Mouse (Mus musculus) hindbrain, embryonic 16.5 days (tissue): ENCODE measurements around the gene Ypel5. TPM values are rescaled to one million over a fixed set of nuclear protein-coding genes. Genes with fewer than 3 reads are reported as not detected.

ENCODE experiments used
- ATAC-seq: fragments of 200-750 bp; cut with Nextera tagmentation; 2 replicates; pipeline ENCODE4 v1.8.0; 2017; ENCODE audit warnings: moderate TSS enrichment, moderate library complexity
- H3K27ac ChIP-seq: fragments of 300-500 bp; sonication (generic); 2 replicates; pipeline ENCODE4 v1.5.1; 2014; ENCODE audit warnings: low read depth, mild to moderate bottlenecking, control low read depth, low read length, moderate library complexity
- H3K27me3 ChIP-seq: fragments of 300-500 bp; sonication (generic); replicated peaks from 2 replicates; pipeline ENCODE4 v1.6.1; 2014; ENCODE audit warnings: low read length; ENCODE audit not compliant: control insufficient read depth, insufficient read depth
- H3K36me3 ChIP-seq: fragments of 300-500 bp; sonication (generic); 2 replicates; pipeline ENCODE4 v1.6.1; 2014; ENCODE audit warnings: mild to moderate bottlenecking, low read length, moderate library complexity, mixed read lengths; ENCODE audit not compliant: control insufficient read depth, insufficient read depth
- H3K4me1 ChIP-seq: fragments of 300-500 bp; sonication (generic); 2 replicates; pipeline ENCODE4 v1.6.1; 2014; ENCODE audit warnings: low read depth, low read length; ENCODE audit not compliant: control insufficient read depth, insufficient read depth
- H3K4me2 ChIP-seq: fragments of 300-500 bp; sonication (generic); 2 replicates; pipeline ENCODE4 v1.6.1; 2014; ENCODE audit warnings: mild to moderate bottlenecking, low read length, control low read depth, moderate library complexity
- H3K4me3 ChIP-seq: fragments of 300-500 bp; sonication (generic); 2 replicates; pipeline ENCODE4 v1.5.1; 2014; ENCODE audit warnings: mild to moderate bottlenecking, low read length, control low read depth, moderate library complexity
- H3K9ac ChIP-seq: fragments of 300-500 bp; sonication (generic); 2 replicates; pipeline ENCODE4 v1.6.1; 2014; ENCODE audit warnings: low read depth, mild to moderate bottlenecking, control low read depth, low read length, moderate library complexity
- H3K9me3 ChIP-seq: fragments of 300-500 bp; sonication (generic); 2 replicates; pipeline ENCODE4 v1.6.1; 2014; ENCODE audit warnings: mild to moderate bottlenecking, low read length, moderate library complexity; ENCODE audit not compliant: control insufficient read depth
- WGBS: fragments of 180-500 bp; shearing (Covaris S2); extraction: QIAGEN DNeasy Blood & Tissue Kit; methylation state at CpG from one replicate; pipeline ENCODE4 v1.1.7; 2014; 5-methylcytosine and 5-hydroxymethylcytosine counted together
- polyA plus RNA-seq: library from polyadenylated mRNA; unstranded; fragments of >200 nt; fragmentation: Nextera tagmentation; extraction: Ambion mirVana; gene quantifications from 2 replicates; pipeline ENCODE4 v1.2.1, GENCODE M21; 2015

Ypel5 gene
- polyA plus RNA-seq: 107 and 108 TPM in 2 replicates

DNA sequence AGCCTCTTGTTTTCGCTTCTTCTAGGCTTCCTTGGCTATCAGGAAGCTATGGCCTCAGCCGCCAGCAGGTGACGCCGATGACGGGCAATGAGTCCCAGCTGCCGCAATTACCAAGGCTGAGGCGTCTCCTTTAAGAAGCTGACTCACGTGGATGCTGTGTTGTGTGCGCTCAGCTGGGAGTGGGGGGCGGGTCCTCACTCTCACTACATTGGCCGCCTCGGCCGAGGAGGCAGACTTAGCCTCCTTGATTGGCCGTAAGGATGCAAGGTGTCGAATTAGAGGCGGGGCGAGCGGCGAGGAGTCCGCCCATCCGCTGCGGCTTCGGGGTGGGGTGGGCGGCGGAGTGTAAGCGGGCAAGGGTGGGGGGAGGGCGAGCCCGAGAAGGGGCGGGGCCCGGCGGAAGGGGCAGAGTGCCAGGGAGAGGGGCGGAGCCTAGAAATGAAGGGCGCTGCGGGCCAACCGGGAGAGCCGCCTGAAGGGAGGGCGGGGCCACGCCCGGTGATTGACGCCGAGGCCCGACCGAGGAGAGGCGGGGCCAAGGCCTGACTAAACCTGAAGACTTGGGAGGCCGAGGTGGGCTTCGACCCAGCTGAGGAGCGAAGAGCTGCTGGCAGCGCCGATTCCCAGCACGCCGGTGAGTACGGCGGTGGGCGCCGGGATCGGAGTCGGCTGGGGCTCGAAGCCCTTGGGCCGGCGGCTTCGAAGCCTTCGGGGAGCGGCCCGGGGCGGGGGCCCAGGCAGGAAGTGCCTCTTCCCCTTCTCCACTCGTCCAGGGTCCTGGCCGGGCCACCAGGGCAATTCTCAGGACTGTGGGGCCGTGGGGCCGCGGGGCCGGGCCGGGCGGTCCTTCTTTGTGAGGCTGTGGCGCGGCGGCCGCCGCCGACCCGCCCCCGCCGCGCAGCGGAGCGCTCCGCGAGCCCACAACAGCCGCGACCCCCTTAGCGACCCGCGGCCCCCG lies at the start of gene Ypel5:
Gene Ypel5, plus strand, starts transcription at position 296 of the 958 bp plus-strand sequence.
- Histone ChIP-seq H3K36me3 (no peaks in the 10 kb centered on the region), H3K4me3 (peak within 1 kb of the TSS; percentile 93), H3K27ac (peak within 1 kb of the TSS; percentile 99), H3K9me3 (no peaks in the 10 kb centered on the region), H3K27me3 (no peaks in the 10 kb centered on the region), H3K4me2 (peak within 1 kb of the TSS; percentile 83), H3K4me1 (peaks cover 11% of the 10 kb centered on the region), H3K9ac (peak within 1 kb of the TSS; percentile 97)
- ATAC-seq: peak; percentile 99
- WGBS: under 1% methylated on average over 67 of the region's 93 CpGs

DNA sequence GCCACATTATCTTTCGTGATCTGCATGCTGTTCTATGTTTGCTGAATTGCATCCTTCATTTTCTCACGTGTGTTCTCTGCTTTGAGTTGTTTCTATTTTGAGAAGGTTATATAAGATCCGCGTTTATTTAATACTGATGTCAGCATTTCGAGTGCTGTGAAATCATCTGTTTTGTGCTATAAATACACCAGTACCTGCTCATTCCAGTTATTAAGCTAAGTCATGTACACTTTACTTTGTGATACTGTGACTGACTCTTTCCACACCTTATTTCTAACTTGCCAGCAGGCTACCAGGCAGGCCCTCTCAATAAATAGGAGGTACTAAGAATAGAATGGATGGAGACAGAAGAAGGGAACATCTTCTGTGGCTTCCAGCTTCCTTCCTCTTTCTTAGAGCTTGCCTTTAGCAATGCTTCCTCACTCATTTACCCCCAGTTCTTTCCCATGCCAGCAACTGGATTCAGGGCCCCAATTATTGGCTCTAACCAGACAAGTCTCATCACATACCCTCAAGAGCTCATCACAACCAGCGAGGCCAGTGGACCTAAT lies 48.3 kb upstream of the Ypel5 start:
- Histone ChIP-seq H3K4me3 (no peak overlapping the region), H3K4me1 (no peaks in the 10 kb centered on the region), H3K36me3 (no peaks in the 10 kb centered on the region), H3K27me3 (no peaks in the 10 kb centered on the region), H3K27ac (no peak overlapping the region), H3K9ac (no peak overlapping the region), H3K4me2 (no peak overlapping the region), H3K9me3 (no peaks in the 10 kb centered on the region)
- no peak for ATAC-seq
- 83% methylated on average over 6 of the region's 6 CpGs for WGBS

DNA sequence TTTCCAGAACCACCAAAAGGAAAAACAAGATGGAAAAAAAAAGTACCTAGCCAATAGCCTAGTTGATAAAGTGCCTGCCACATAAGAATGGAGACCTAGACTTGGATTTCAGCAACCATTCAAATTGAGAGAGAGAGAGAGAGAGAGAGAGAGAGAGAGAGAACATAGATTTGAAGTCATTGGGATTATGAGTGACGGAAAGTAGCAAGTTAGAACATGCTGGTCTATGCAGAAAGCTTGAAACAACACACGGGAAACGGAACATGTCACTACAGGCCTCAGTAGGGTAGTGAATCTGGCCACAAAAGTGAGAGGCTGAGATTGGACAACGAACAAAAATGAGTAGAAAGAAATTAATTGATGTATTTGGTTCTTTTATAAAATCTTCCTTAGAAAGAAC lies 43.0 kb upstream of the Ypel5 start:
- no peak overlapping the region for H3K9ac ChIP-seq
- no peak for ATAC-seq
- H3K9me3 ChIP-seq: no peaks in the 10 kb centered on the region
- no peak overlapping the region for H3K4me2 ChIP-seq
- no peaks in the 10 kb centered on the region for H3K36me3 ChIP-seq
- H3K4me3 ChIP-seq: no peak overlapping the region
- 84% methylated on average over 4 of the region's 4 CpGs for WGBS
- H3K4me1 ChIP-seq: no peaks in the 10 kb centered on the region
- no peaks in the 10 kb centered on the region for H3K27me3 ChIP-seq
- no peak overlapping the region for H3K27ac ChIP-seq

DNA sequence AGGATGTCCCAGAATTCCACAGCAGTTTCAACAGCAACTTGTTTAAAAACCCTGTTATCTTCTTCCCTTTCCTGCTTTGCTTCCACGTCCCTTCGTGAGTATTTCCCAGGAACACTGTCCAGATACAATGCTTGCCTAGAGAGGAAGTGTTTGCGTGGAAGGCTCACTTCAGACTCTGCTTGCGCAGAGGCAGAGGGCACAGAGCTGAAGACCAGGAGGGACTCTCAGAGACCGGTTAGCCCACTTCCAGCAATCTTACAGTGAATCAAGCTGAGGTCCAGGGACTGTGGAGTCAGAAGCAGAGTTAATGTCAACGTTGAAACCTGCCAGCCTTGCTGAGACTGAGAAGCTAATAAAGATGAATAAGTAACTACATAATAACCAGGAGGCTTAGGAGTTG lies 41.6 kb upstream of the Ypel5 start:
- Histone ChIP-seq H3K4me1 (no peaks in the 10 kb centered on the region), H3K27me3 (no peaks in the 10 kb centered on the region), H3K9me3 (no peaks in the 10 kb centered on the region), H3K4me2 (no peak overlapping the region), H3K27ac (no peak overlapping the region), H3K9ac (no peak overlapping the region), H3K4me3 (no peak overlapping the region), H3K36me3 (no peaks in the 10 kb centered on the region)
- ATAC-seq: no peak
- 76% methylated on average over 6 of the region's 6 CpGs for WGBS

DNA sequence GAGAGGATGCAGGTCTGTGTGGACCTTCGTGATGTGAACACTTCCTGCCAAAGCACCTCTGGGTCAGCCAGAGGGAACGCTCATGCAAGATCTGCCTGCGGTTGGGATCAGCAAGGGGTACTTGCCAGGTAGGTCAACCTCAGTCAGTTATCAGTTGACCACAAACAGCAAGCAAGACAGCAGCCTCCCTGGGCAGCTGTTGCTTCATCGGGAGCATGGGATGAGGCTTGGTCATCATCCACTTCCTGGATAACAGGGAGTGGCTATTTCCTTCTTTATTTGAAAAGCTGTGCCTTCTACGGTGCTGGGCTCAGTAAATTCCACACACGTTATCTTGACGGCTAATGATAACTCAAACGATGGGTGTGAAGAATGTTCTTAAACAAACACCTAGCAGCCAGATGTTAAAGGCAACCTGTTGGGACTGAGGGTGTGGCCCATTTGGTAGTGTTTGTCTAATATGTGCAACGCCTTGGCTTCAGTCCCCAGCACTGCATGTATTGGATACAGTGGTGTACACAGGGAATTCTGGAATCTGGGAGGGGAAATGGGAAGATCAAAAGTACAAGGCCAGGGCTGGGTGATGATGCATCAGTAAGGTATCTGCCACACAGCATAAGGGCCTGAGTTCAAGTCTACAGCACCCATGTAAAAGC lies 40.7 kb upstream of the Ypel5 start:
- no peaks in the 10 kb centered on the region for H3K36me3 ChIP-seq
- 89% methylated on average over 9 of the region's 9 CpGs for WGBS
- ATAC-seq: no peak
- no peaks in the 10 kb centered on the region for H3K4me1 ChIP-seq
- H3K4me3 ChIP-seq: no peak overlapping the region
- no peaks in the 10 kb centered on the region for H3K9me3 ChIP-seq
- no peaks in the 10 kb centered on the region for H3K27me3 ChIP-seq
- no peak overlapping the region for H3K9ac ChIP-seq
- no peak overlapping the region for H3K4me2 ChIP-seq
- H3K27ac ChIP-seq: no peak overlapping the region

DNA sequence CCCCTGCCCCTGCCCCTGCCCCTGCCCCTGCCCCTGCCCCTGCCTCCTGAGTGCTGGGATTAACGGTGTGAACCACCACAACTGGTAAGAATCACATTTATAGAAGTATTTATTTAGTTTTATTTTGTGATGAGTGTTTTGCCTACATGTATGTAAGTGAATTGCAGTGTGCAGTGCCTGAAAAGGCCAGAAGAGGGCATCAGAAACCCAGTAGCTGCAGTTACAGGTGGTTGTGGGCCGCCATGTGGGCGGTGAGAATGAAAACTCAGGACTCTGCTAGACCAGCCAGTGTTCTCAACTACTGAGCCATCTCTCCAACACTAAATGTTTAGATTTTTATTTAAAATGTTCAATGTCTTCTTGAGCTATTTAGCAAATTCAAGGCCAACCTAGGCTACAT lies 39.7 kb upstream of the Ypel5 start:
- Histone ChIP-seq H3K4me1 (no peaks in the 10 kb centered on the region), H3K9me3 (no peaks in the 10 kb centered on the region), H3K4me2 (no peak overlapping the region), H3K9ac (no peak overlapping the region), H3K36me3 (no peaks in the 10 kb centered on the region), H3K27me3 (no peaks in the 10 kb centered on the region), H3K27ac (no peak overlapping the region), H3K4me3 (no peak overlapping the region)
- WGBS: 93% methylated on average over 3 of the region's 3 CpGs
- ATAC-seq: no peak

DNA sequence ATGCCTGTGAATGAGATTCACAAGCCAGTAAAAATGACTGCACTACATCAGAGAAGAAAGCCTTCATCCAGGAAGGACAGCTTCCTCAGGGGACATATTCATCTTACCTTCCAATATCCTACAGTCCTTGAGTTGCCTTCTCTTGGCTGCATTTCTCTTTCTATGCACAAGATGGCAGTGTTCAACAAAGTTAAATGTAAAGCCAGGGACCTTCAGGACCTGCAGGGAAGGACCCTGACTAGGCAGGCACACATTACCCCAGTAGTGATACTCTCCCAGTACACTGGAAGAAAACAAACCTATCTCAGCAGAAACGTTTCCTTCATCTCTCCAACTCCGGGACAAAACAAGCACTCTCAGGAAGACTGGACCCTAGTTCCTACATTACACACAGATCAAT lies 38.4 kb upstream of the Ypel5 start:
- Histone ChIP-seq H3K4me2 (no peak overlapping the region), H3K27me3 (no peaks in the 10 kb centered on the region), H3K4me1 (no peaks in the 10 kb centered on the region), H3K9me3 (no peaks in the 10 kb centered on the region), H3K9ac (no peak overlapping the region), H3K36me3 (no peaks in the 10 kb centered on the region), H3K4me3 (no peak overlapping the region), H3K27ac (no peak overlapping the region)
- WGBS: 23% methylated on average over 2 of the region's 2 CpGs
- peak; percentile 75 for ATAC-seq

DNA sequence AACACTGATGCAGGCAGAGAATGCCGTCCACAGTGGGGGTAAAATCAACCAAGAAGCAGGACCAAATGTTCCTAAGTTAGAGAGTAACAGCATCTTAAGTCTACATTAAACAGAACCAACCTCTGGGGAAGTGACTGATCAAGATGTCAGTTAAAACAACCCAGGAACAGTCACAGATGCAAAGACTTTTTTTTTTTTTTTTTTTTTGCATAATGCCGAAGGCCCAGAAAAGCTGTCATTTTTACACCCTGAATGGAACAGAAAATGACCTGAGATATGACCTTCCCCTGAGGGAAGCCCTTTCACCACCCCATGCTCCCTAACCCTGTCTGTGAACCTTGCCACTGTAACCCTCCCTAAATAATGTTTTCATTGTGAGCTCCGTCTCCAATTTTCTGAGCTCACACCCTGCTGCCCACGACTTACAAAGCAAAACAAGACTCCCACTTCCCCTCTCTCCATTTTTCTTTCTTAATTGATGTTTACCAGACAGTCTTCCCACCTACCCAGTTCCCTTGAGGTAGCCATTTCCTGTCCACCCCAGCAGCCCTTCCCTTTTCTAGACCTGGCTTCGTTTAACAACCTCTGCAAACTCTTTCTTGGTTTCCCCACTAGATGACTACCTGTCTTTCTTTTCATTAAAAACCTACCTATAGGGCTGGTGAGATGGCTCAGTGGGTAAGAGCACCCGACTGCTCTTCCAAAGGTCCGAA lies 26.2 kb upstream of the Ypel5 start:
- Histone ChIP-seq H3K9ac (no peak overlapping the region), H3K36me3 (no peaks in the 10 kb centered on the region), H3K4me3 (no peak overlapping the region), H3K27me3 (no peaks in the 10 kb centered on the region), H3K9me3 (no peaks in the 10 kb centered on the region), H3K4me1 (peaks cover 6% of the 10 kb centered on the region), H3K4me2 (no peak overlapping the region), H3K27ac (no peak overlapping the region)
- WGBS: 59% methylated on average over 7 of the region's 7 CpGs
- ATAC-seq: no peak
